Mouse (Mus musculus) liver, postnatal 0 days (tissue): ENCODE results near the gene Grik4.

Experiments used
- CTCF ChIP-seq: sonication (generic); IDR thresholded peaks from 2 replicates; pipeline ENCODE4 v1.5.1; 2016; ENCODE audit warnings: antibody characterized with exemption, low read depth
- EP300 ChIP-seq: IDR thresholded peaks from 2 replicates; pipeline ENCODE4 v1.6.1; 2016; ENCODE audit warnings: antibody characterized with exemption, low read depth, mild to moderate bottlenecking

GRCm38 (mm10) chr9:42793581-42793980, 150.7 kb downstream of the Grik4 start:
- TF ChIP-seq CTCF (no peak), EP300 (no peak)
